Mouse (Mus musculus) heart, postnatal 0 days (tissue): ENCODE measurements around the gene a.

Experiments
- CTCF ChIP-seq: IDR thresholded peaks from 2 replicates; pipeline ENCODE4 v1.5.1; 2016; ENCODE audit warnings: antibody characterized with exemption, control low read depth, low read depth
- EP300 ChIP-seq: IDR thresholded peaks from 2 replicates; pipeline ENCODE4 v1.6.1; 2016; ENCODE audit warnings: antibody characterized with exemption, low read depth

- TF ChIP-seq CTCF (no peak), EP300 (no peak)
These were observed 124.8 kb downstream of the a start for GRCm38 (mm10) chr2:154915922-154916541.
